21 mouse cellular contexts compared by ENCODE assay signal in the genomic region with DNA sequence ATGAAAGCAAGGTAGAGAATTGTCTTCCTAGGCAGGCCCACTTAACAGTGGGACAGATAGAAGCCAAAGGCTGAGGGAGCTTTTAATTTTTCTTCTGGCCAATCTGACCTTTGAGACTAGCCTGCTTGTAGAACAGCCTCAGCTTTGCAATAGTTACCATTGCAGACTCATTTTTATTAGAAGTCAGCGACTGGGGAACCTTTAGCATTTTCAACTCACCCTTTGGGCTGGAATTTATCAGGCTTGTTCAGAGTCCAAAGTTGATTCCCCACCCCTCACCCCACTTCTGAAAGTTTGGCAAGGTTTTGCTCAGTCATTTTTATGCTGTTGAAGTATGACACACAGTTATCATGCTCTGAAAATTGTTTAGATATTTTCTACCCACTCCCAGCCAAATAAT.
"Had no signal": no experiment of that assay in that cellular context is flagged by ENCODE, and none has a peak within 500 bp of the region (broad histone marks: within the 10 kb centered on the region; RNA-seq: fewer than 3 reads in every experiment).

No protein-coding gene starts in this region.

- H3K4me1 ChIP-seq: limb, embryonic 10.5 days; limb, embryonic 13.5 days; liver, embryonic 13.5 days; midbrain, embryonic 12.5 days; midbrain, embryonic 15.5 days; neural tube, embryonic 12.5 days; neural tube, embryonic 15.5 days had no signal

- DNase-seq: layer of hippocampus, adult 9-11 months; liver; liver, embryonic 13.5 days; lung, embryonic 14.5 days; right cerebral cortex, adult 18-20 months; right cerebral cortex, postnatal 14 days; right cerebral cortex, postnatal 4 days; thymus, adult 2 months; thymus, postnatal 14 days; thymus, postnatal 4 days had no signal

- H3K4me2 ChIP-seq: limb, embryonic 13.5 days; liver, embryonic 13.5 days; lung, embryonic 14.5 days; midbrain, embryonic 12.5 days; midbrain, embryonic 15.5 days; neural tube, embryonic 12.5 days; neural tube, embryonic 15.5 days had no signal

- H3K9me3 ChIP-seq: limb, embryonic 10.5 days; limb, embryonic 13.5 days; liver, embryonic 13.5 days; midbrain, embryonic 12.5 days; midbrain, embryonic 15.5 days; neural tube, embryonic 12.5 days; neural tube, embryonic 15.5 days had no signal

- H3K9ac ChIP-seq: limb, embryonic 13.5 days; liver, embryonic 13.5 days; lung, embryonic 14.5 days; midbrain, embryonic 12.5 days; midbrain, embryonic 15.5 days; neural tube, embryonic 12.5 days; neural tube, embryonic 15.5 days had no signal

- H3K4me3 ChIP-seq: layer of hippocampus, adult 2 months; limb, embryonic 10.5 days; limb, embryonic 13.5 days; liver, embryonic 13.5 days; midbrain, embryonic 12.5 days; midbrain, embryonic 15.5 days; neural tube, embryonic 12.5 days; neural tube, embryonic 15.5 days had no signal

- H3K36me3 ChIP-seq: limb, embryonic 10.5 days; limb, embryonic 13.5 days; liver, embryonic 13.5 days; midbrain, embryonic 12.5 days; midbrain, embryonic 15.5 days; neural tube, embryonic 12.5 days; neural tube, embryonic 15.5 days had no signal

- H3K27me3 ChIP-seq: limb, embryonic 13.5 days; liver, embryonic 13.5 days; midbrain, embryonic 12.5 days; midbrain, embryonic 15.5 days; neural tube, embryonic 12.5 days; neural tube, embryonic 15.5 days had no signal

- ATAC-seq: intestine, postnatal 0 days; lung, postnatal 0 days; midbrain, embryonic 15.5 days had no signal

- H3K27ac ChIP-seq: layer of hippocampus, adult 2 months; limb, embryonic 10.5 days; limb, embryonic 13.5 days; liver, embryonic 13.5 days; macrophage; midbrain, embryonic 12.5 days; midbrain, embryonic 15.5 days; neural tube, embryonic 12.5 days; neural tube, embryonic 15.5 days; stomach, postnatal 0 days had no signal
